Mouse (Mus musculus) heart, postnatal 0 days (tissue): ENCODE data around the gene Amer1.

Experiments
- CTCF ChIP-seq: IDR thresholded peaks from 2 replicates; pipeline ENCODE4 v1.5.1; 2016; ENCODE audit warnings: antibody characterized with exemption, control low read depth, low read depth
- EP300 ChIP-seq: IDR thresholded peaks from 2 replicates; pipeline ENCODE4 v1.6.1; 2016; ENCODE audit warnings: antibody characterized with exemption, low read depth

DNA sequence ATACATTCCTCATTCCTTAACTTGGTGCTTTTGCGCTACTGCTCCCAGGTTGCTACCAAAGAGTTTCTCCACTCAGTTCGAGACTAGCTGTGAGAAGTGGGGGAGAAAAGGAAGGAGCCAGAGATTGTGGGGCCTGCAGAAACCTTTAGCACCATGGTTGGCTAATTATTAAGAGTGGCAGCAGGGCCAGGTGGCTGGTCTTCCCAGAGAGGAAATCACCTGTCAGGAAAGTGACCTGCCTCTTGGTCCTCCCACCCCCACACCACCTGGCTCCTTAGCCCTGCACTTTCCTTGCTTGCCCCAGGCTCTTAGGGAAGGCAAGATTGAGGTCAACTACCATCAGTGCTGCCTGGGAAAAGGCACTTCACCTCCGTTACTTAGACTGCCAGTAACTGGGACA, 469 bp upstream of the Amer1 start:
- TF ChIP-seq EP300 (no peak), CTCF (no peak)
